Mouse (Mus musculus): ENCODE data around the gene Bace2. TPM values are rescaled to one million over a fixed set of nuclear protein-coding genes. Genes with fewer than 3 reads are reported as not detected.

Bace2 gene
- total and polyA plus RNA-seq, 3 experiments: not detected

DNA sequence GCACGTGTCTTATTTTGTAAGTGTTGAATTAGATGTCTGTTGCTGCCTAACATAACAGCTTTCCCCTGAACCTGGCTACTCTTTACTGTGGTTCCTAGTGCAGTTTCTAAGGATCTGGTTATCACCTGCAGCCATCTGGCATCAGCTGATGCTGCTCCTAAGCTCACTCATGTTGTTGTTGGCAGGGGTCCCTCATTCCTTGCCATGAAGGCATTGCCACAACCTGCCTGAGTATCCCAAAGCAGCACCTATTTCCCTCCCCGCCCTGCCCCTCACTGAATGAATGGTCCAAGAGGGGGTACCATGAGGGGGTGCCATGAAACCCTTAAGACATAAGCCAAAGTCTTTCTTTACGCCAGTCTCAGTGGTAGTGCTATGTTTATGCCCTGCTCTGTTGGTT lies 71.5 kb downstream of the Bace2 start:
- Histone ChIP-seq H3K79me2 (ENCODE audit: control insufficient read depth, insufficient read depth, low read length, poor library complexity) (no peaks in the 10 kb centered on the region), H3K27ac (ENCODE audit: control insufficient read depth, low read depth, low read length) (no peak overlapping the region), H3K4me1 (ENCODE audit: control insufficient read depth in 1 of 2, insufficient read depth in 2 of 2, low read length in 2 of 2) (peaks cover 6 to 20% of the 10 kb centered on the region in 2 experiments; a peak in 3 of 4 replicates), H3K9me3 (replicated peaks; ENCODE audit: insufficient read depth, low read length) (no peaks in the 10 kb centered on the region), H3K9ac (ENCODE audit: control insufficient read depth, low read depth, low read length, poor library complexity, severe bottlenecking) (no peak overlapping the region), H3K27me3 (ENCODE audit: control insufficient read depth in 1 of 2, insufficient read depth in 2 of 2, low read length in 2 of 2) (no peaks in the 10 kb centered on the region), H3K36me3 (ENCODE audit: control insufficient read depth in 1 of 2, insufficient read depth in 2 of 2, low read length in 2 of 2) (peaks cover 0 to 15% of the 10 kb centered on the region in 2 experiments; a peak in 2 of 4 replicates), H3K4me3 (ENCODE audit: control insufficient read depth in 1 of 2, insufficient read depth in 1 of 2, low read depth in 2 of 2, low read length in 2 of 2) (no peak overlapping the region)
- DNase-seq (ENCODE audit: low read depth, low spot score): no peak
- TF ChIP-seq CHD2 (IDR thresholded peaks at IDR 0.05; ENCODE audit: low read length): no peak
- TF ChIP-seq NELFE (IDR thresholded peaks at IDR 0.05; ENCODE audit: low read depth, low read length): no peak
- TF ChIP-seq SIN3A (IDR thresholded peaks at IDR 0.05; ENCODE audit: low read length): no peak
- no peak for TF ChIP-seq MXI1 (IDR thresholded peaks at IDR 0.05; ENCODE audit: low read depth, low read length)

GRCm38 (mm10) chr16:97430091-97430490 lies 73.5 kb downstream of the Bace2 start:
- Histone ChIP-seq H3K9ac (ENCODE audit: control insufficient read depth, low read depth, low read length, poor library complexity, severe bottlenecking) (no peak overlapping the region), H3K79me2 (ENCODE audit: control insufficient read depth, insufficient read depth, low read length, poor library complexity) (no peaks in the 10 kb centered on the region), H3K27me3 (ENCODE audit: control insufficient read depth in 1 of 2, insufficient read depth in 2 of 2, low read length in 2 of 2) (no peaks in the 10 kb centered on the region)

DNA sequence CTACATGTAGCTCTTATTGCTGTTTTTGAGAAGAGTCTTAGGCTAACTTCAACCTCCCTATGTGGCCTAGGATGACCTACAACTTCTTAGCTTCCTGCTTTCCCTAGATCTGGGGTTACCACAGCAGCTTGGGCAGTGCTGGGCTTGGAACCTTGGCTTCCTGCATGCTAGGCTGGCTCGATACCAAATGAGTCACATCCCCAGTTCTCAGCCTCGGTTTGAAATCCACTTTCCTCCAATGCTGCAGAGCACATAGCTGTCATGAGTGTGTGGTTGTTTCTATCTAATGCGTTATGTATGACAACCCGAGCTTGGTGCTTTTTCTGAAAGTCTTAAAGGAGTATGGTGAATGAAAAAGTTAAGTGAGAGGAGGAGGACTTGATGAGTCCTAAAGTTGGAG lies 74.8 kb downstream of the Bace2 start:
- TF ChIP-seq JUND (IDR thresholded peaks at IDR 0.05; ENCODE audit: low read depth, low read length) (no peak), BHLHE40 (IDR thresholded peaks at IDR 0.05; ENCODE audit: borderline replicate concordance, low read depth, low read length) (no peak), GATA1 (IDR thresholded peaks at IDR 0.05; ENCODE audit: low read depth, low read length) (0 out of 2 replicates have a peak, but pooled peaks have one; percentile 10), CHD1 (IDR thresholded peaks at IDR 0.05; ENCODE audit: low read depth, low read length) (no peak), NELFE (IDR thresholded peaks at IDR 0.05; ENCODE audit: low read depth, low read length) (no peak), MYC (IDR thresholded peaks at IDR 0.05; ENCODE audit: low read depth, low read length) (no peak)
- Histone ChIP-seq H3K9me3 (replicated peaks; ENCODE audit: insufficient read depth, low read length) (no peaks in the 10 kb centered on the region), H3K27ac (ENCODE audit: control insufficient read depth, low read depth, low read length) (no peak overlapping the region), H3K9ac (ENCODE audit: control insufficient read depth, low read depth, low read length, poor library complexity, severe bottlenecking) (no peak overlapping the region), H3K79me2 (ENCODE audit: control insufficient read depth, insufficient read depth, low read length, poor library complexity) (no peaks in the 10 kb centered on the region), H3K4me3 (ENCODE audit: control insufficient read depth in 1 of 2, insufficient read depth in 1 of 2, low read depth in 2 of 2, low read length in 2 of 2) (no peak overlapping the region), H3K27me3 (ENCODE audit: control insufficient read depth in 1 of 2, insufficient read depth in 2 of 2, low read length in 2 of 2) (no peaks in the 10 kb centered on the region), H3K36me3 (ENCODE audit: control insufficient read depth in 1 of 2, insufficient read depth in 2 of 2, low read length in 2 of 2) (peaks cover 0 to 3% of the 10 kb centered on the region in 2 experiments; a peak in 1 of 4 replicates), H3K4me1 (ENCODE audit: control insufficient read depth in 1 of 2, insufficient read depth in 2 of 2, low read length in 2 of 2) (peaks cover 5 to 7% of the 10 kb centered on the region in 2 experiments; a peak in 2 of 4 replicates)
- peak; percentile 73 for DNase-seq (ENCODE audit: low read depth, low spot score)

More at GRCm38 (mm10) chr16:97430091-97430490, 73.5 kb downstream of the Bace2 start:
- Histone ChIP-seq H3K27ac (ENCODE audit: control insufficient read depth, low read depth, low read length) (no peak overlapping the region), H3K4me3 (ENCODE audit: control insufficient read depth in 1 of 2, insufficient read depth in 1 of 2, low read depth in 2 of 2, low read length in 2 of 2) (no peak overlapping the region), H3K36me3 (ENCODE audit: control insufficient read depth in 1 of 2, insufficient read depth in 2 of 2, low read length in 2 of 2) (peaks cover 0 to 3% of the 10 kb centered on the region in 2 experiments; a peak in 1 of 4 replicates), H3K9me3 (replicated peaks; ENCODE audit: insufficient read depth, low read length) (no peaks in the 10 kb centered on the region), H3K4me1 (ENCODE audit: control insufficient read depth in 1 of 2, insufficient read depth in 2 of 2, low read length in 2 of 2) (peaks cover 5 to 7% of the 10 kb centered on the region in 2 experiments; a peak in 2 of 4 replicates)
- no peak for DNase-seq (ENCODE audit: low read depth, low spot score)
- no peak for TF ChIP-seq POLR2A (IDR thresholded peaks at IDR 0.05; ENCODE audit: control insufficient read depth in 1 of 2, insufficient read depth in 1 of 2, low read depth in 1 of 2, low read length in 2 of 2, poor library complexity in 1 of 2)
- TF ChIP-seq SIN3A (IDR thresholded peaks at IDR 0.05; ENCODE audit: low read length): no peak
- no peak for TF ChIP-seq MAZ (IDR thresholded peaks at IDR 0.05; ENCODE audit: low read depth, low read length)
- TF ChIP-seq TCF12 (IDR thresholded peaks at IDR 0.05; ENCODE audit: low read depth, low read length): no peak
- TF ChIP-seq GATA1 (IDR thresholded peaks at IDR 0.05; ENCODE audit: low read depth, low read length): no peak
- TF ChIP-seq ETS1 (IDR thresholded peaks at IDR 0.05; ENCODE audit: low read depth, low read length): no peak
- no peak for TF ChIP-seq NELFE (IDR thresholded peaks at IDR 0.05; ENCODE audit: low read depth, low read length)
- no peak for TF ChIP-seq KAT2A (conservative IDR thresholded peaks at IDR 0.05; ENCODE audit: low read depth, low read length)
- no peak for TF ChIP-seq CHD1 (IDR thresholded peaks at IDR 0.05; ENCODE audit: low read depth, low read length)
- no peak for TF ChIP-seq TAL1 (IDR thresholded peaks at IDR 0.05; ENCODE audit: low read length)
